In the genomic region with DNA sequence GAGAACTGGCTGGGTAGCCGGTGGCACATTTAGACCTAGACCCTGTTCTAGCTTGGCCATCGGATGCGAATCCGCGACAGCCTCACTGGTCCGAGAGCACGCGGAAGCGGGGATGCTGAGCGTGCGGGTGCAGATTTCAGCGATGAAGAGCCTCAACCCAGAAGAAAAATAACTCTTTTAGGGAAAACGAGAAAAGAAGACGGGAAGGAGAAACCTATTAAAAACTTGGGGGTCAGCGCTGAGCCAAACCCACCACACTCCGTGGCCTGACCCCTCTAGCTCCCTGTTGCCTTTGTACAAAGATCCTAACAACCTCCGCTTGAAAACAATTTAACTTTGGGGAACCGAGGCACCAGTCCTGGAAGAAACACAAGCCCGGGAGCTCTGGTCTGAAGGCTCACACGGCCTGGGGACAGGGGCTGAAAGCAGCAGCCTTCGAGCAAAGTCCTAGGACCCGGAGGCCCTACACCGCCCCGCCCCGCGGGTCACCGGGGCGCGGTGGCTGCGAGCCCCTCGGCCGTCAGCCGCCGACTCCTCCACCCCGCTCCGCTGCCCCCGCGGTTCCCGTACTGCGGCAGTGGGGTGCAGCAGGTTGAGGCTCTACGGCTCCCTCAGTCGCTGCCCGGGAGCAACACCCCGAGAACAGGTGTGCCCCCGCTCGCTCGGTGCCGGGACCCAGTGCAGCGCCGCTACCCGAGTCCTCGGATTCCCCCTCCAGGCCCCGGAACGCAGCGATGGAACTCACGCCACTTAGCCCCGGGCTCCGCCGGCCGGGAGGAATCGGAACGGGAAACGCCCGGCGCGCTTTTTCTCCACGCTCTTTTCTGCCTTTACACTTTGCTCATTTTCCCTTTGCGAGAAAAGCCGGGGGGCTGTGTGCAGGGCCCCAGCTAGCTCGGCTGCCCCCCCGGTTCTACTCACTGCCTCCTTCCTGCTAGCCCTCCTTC, we compare ENCODE assay signal across 8 mouse cellular contexts. TPM values are rescaled to one million over a fixed set of nuclear protein-coding genes. Genes with fewer than 3 reads are reported as not detected.
DNase-seq lines count a peak whose midpoint lies in the region; ATAC-seq lines count a peak whose summit lies in the region.

No protein-coding gene starts in this region.

- peak overlapping the region; percentile 45 for H3K4me3 ChIP-seq in forebrain, embryonic 13.5 days
- H3K4me3 ChIP-seq in intestine, embryonic 14.5 days (ENCODE audit: low read depth, low read length): peak overlapping the region; percentile 33
- H3K4me3 ChIP-seq in megakaryocyte, embryonic 14.5 days (replicated peaks): peak overlapping the region; percentile 91

- peaks cover 33% of the 10 kb centered on the region for H3K4me1 ChIP-seq in forebrain, embryonic 13.5 days
- peaks cover 12% of the 10 kb centered on the region for H3K4me1 ChIP-seq in intestine, embryonic 14.5 days (replicated peaks; ENCODE audit: control insufficient read depth, insufficient read depth, low read length)
- peaks cover 39% of the 10 kb centered on the region for H3K4me1 ChIP-seq in megakaryocyte, embryonic 14.5 days

- H3K4me2 ChIP-seq in forebrain, embryonic 13.5 days: peak overlapping the region; percentile 77
- peak overlapping the region; percentile 65 for H3K4me2 ChIP-seq in intestine, embryonic 14.5 days (ENCODE audit: low read length)

- peak overlapping the region; percentile 51; the same call in 1 of the 2 replicates for H3K27ac ChIP-seq in forebrain, embryonic 13.5 days
- H3K27ac ChIP-seq in intestine, embryonic 14.5 days (ENCODE audit: low read depth): no peak overlapping the region

- under 1% methylated on average over 70 of the region's 71 CpGs for WGBS in forebrain, embryonic 13.5 days
- WGBS in intestine, embryonic 14.5 days: under 1% methylated on average over 70 of the region's 71 CpGs

- intact Hi-C loops in left cerebral cortex, postnatal 4 days (cut with DNase I): loop anchor here (10.0 kb wide), 1 partner anchor 181 kb away; no protein-coding TSS in a partner anchor

- peak; percentile 17 for DNase-seq in left cerebral cortex, postnatal 4 days
- DNase-seq in left cerebral cortex, adult 8-10 months (ENCODE audit: low spot score in 2 of 2): no peak
- peak; percentile 34 for DNase-seq in adrenal gland, postnatal 14 days
- peak; percentile 83 for DNase-seq in intestine, embryonic 14.5 days (ENCODE audit: low spot score)
- DNase-seq in thymus, postnatal 14 days: peak; percentile 67
- DNase-seq in frontal cortex, postnatal 14 days (ENCODE audit: low spot score in 2 of 2): no peak

- H3K9me3 ChIP-seq in forebrain, embryonic 13.5 days (replicated peaks): no peaks in the 10 kb centered on the region
- H3K9me3 ChIP-seq in intestine, embryonic 14.5 days (ENCODE audit: control insufficient read depth, low read length): no peaks in the 10 kb centered on the region
- H3K9me3 ChIP-seq in megakaryocyte, embryonic 14.5 days: 0 out of 2 replicates have a peak, but pooled peaks cover 2% of the 10 kb centered on the region

- no peak for ATAC-seq in forebrain, embryonic 13.5 days
- ATAC-seq in intestine, embryonic 14.5 days (replicated peaks; ENCODE audit: low FRiP score, low TSS enrichment, low read depth): no peak

- H3K27me3 ChIP-seq in forebrain, embryonic 13.5 days: peaks cover 89% of the 10 kb centered on the region
- H3K27me3 ChIP-seq in intestine, embryonic 14.5 days (replicated peaks; ENCODE audit: control insufficient read depth, insufficient read depth, low read length): peaks cover 92% of the 10 kb centered on the region
- peaks cover 92% of the 10 kb centered on the region for H3K27me3 ChIP-seq in megakaryocyte, embryonic 14.5 days (replicated peaks)

- H3K9ac ChIP-seq in forebrain, embryonic 13.5 days: peak overlapping the region; percentile 66
- H3K9ac ChIP-seq in intestine, embryonic 14.5 days (ENCODE audit: low read length): no peak overlapping the region

- H3K36me3 ChIP-seq in forebrain, embryonic 13.5 days (ENCODE audit: poor library complexity, severe bottlenecking): no peaks in the 10 kb centered on the region
- H3K36me3 ChIP-seq in intestine, embryonic 14.5 days (ENCODE audit: control insufficient read depth, insufficient read depth, low read length): no peaks in the 10 kb centered on the region
- H3K36me3 ChIP-seq in megakaryocyte, embryonic 14.5 days (replicated peaks; ENCODE audit: low read length): no peaks in the 10 kb centered on the region

RNA-seq across cellular contexts. Expression of a gene that starts 2.7 kb away (rescaled TPM):
- total RNA-seq in left cerebral cortex, postnatal 4 days (2021): 100 to 1,000 TPM; 140 to 143 TPM
- 100 to 1,000 TPM; 202 to 206 (median 204) TPM for total RNA-seq in left cerebral cortex, adult 8-10 months (2022)
- 68.8 and 93.7 TPM in 2 replicates for total RNA-seq in adrenal gland, postnatal 14 days (2021)
- 115 and 120 TPM in 2 replicates for polyA plus RNA-seq in forebrain, embryonic 13.5 days (2015; fragmentation: Nextera tagmentation; extraction: Ambion mirVana)
- polyA plus RNA-seq in intestine, embryonic 14.5 days (2014; fragmentation: Nextera tagmentation; extraction: Ambion mirVana): 58.7 and 65.1 TPM in 2 replicates
- 37.4 and 38.2 TPM in 2 replicates for polyA plus RNA-seq in megakaryocyte, embryonic 14.5 days (2012; ENCODE audit: insufficient read depth, low replicate concordance)

RNA-seq across cellular contexts. Expression of a gene that starts 56.0 kb away (rescaled TPM):
- 100 to 1,000 TPM; 257 to 277 TPM for total RNA-seq in left cerebral cortex, postnatal 4 days (2021)
- total RNA-seq in left cerebral cortex, adult 8-10 months (2022): 100 to 1,000 TPM; 212 to 232 (median 224) TPM
- total RNA-seq in adrenal gland, postnatal 14 days (2021): 65.3 and 70.7 TPM in 2 replicates
- polyA plus RNA-seq in forebrain, embryonic 13.5 days (2015; fragmentation: Nextera tagmentation; extraction: Ambion mirVana): 186 and 188 TPM in 2 replicates
- polyA plus RNA-seq in intestine, embryonic 14.5 days (2014; fragmentation: Nextera tagmentation; extraction: Ambion mirVana): 131 and 141 TPM in 2 replicates
- 233 and 410 TPM in 2 replicates for polyA plus RNA-seq in megakaryocyte, embryonic 14.5 days (2012; ENCODE audit: insufficient read depth, low replicate concordance)

Comparison
In these comparisons a context has a peak if more than half of its experiments do, and no peak if none do; other contexts are left out.
1. DNase-seq: peak in left cerebral cortex, postnatal 4 days (single experiment), adrenal gland, postnatal 14 days (single experiment), intestine, embryonic 14.5 days (single experiment) and thymus, postnatal 14 days (single experiment); none in left cerebral cortex, adult 8-10 months (0 of 2) and frontal cortex, postnatal 14 days (0 of 2).
2. H3K4me3 ChIP-seq: peak in every context shown above with its lines; median percentile 91 in megakaryocyte, embryonic 14.5 days; 45 in forebrain, embryonic 13.5 days; 33 in intestine, embryonic 14.5 days.